In genomic region chr15:83124625-83125024, GRCm38 (mm10) we compare ENCODE assay signal across 11 mouse cellular contexts.
"Had no signal": no experiment of that assay in that cellular context is flagged by ENCODE, and none has a peak within 500 bp of the region (broad histone marks: within the 10 kb centered on the region; RNA-seq: fewer than 3 reads in every experiment).

No protein-coding gene starts in this region.

- H3K9ac ChIP-seq: liver, embryonic 14.5 days; midbrain, embryonic 13.5 days; neural tube, embryonic 15.5 days had no signal

- H3K9me3 ChIP-seq: midbrain, embryonic 13.5 days; neural tube, embryonic 15.5 days had no signal

- H3K27ac ChIP-seq: liver, embryonic 14.5 days; neural tube, embryonic 15.5 days had no signal

- H3K4me3 ChIP-seq: midbrain, embryonic 13.5 days; neural tube, embryonic 15.5 days had no signal

- DNase-seq: kidney, adult 11 months; kidney, adult 9 months; kidney, postnatal 10 days; left cerebral cortex, postnatal 4 days; lung, adult 2 months; lung, postnatal 36 days; thymus, postnatal 36 days had no signal

- ATAC-seq: lung, postnatal 0 days; midbrain, embryonic 13.5 days had no signal

- H3K4me2 ChIP-seq: midbrain, embryonic 13.5 days; neural tube, embryonic 15.5 days had no signal

- H3K27me3 ChIP-seq: midbrain, embryonic 13.5 days; neural tube, embryonic 15.5 days had no signal
